Mouse (Mus musculus): Measurements from ENCODE around the gene Pp2d1. TPM values are rescaled to one million over a fixed set of nuclear protein-coding genes. Genes with fewer than 3 reads are reported as not detected.
A peak's percentile ranks its signal among the peaks of the same experiment; 100 is the strongest.
"Not testable (repeated sequence)": the region's sequence is repeated elsewhere in the genome, so short reads cannot be mapped to it uniquely, and the experiment has no call there.

Gene Pp2d1
- polyA plus RNA-seq (2015; fragmentation: Nextera tagmentation; extraction: Ambion mirVana) = 0.20 and 0.24 TPM in 2 replicates

- not testable (repeated sequence) for H3K4me2 ChIP-seq (ENCODE audit: low read depth, low read length); H3K27me3 ChIP-seq (ENCODE audit: control insufficient read depth, insufficient read depth, low read depth, low read length); H3K27ac ChIP-seq (ENCODE audit: low read length); H3K4me3 ChIP-seq (ENCODE audit: low read length); ATAC-seq (ENCODE audit: low read depth); H3K9ac ChIP-seq (ENCODE audit: low read length); H3K36me3 ChIP-seq (ENCODE audit: control insufficient read depth, insufficient read depth, low read length); H3K9me3 ChIP-seq (ENCODE audit: control insufficient read depth, low read length)
- 68% methylated on average over 2 of the region's 2 CpGs for WGBS
- peaks cover 11% of the 10 kb centered on the region for H3K4me1 ChIP-seq (replicated peaks; ENCODE audit: control insufficient read depth, insufficient read depth, low read length)
Observed at GRCm38 (mm10) chr17:53539351-53539750, at the start of gene Pp2d1. TSS of gene Pp2d1 (minus strand) at chr17:53539451.

GRCm38 (mm10) chr17:53588097-53588855 is 49.0 kb upstream of the Pp2d1 start:
- ATAC-seq (ENCODE audit: low read depth) = no peak

GRCm38 (mm10) chr17:53587074-53587851 is 48.0 kb upstream of the Pp2d1 start:
- 26% methylated on average over 14 of the region's 14 CpGs for WGBS
- Histone ChIP-seq H3K4me2 (ENCODE audit: low read depth, low read length) (peak overlapping the region; percentile 6; the same call in 1 of the 2 replicates), H3K27ac (ENCODE audit: low read length) (peak overlapping the region; percentile 38), H3K36me3 (ENCODE audit: control insufficient read depth, insufficient read depth, low read length) (no peaks in the 10 kb centered on the region), H3K4me3 (ENCODE audit: low read length) (no peak overlapping the region), H3K27me3 (ENCODE audit: control insufficient read depth, insufficient read depth, low read depth, low read length) (no peaks in the 10 kb centered on the region), H3K9me3 (ENCODE audit: control insufficient read depth, low read length) (no peaks in the 10 kb centered on the region), H3K9ac (ENCODE audit: low read length) (no peak overlapping the region), H3K4me1 (replicated peaks; ENCODE audit: control insufficient read depth, insufficient read depth, low read length) (peaks cover 17% of the 10 kb centered on the region)
- ATAC-seq (ENCODE audit: low read depth) = peak; percentile 82

More at GRCm38 (mm10) chr17:53588097-53588855, 49.0 kb upstream of the Pp2d1 start:
- H3K36me3 ChIP-seq (ENCODE audit: control insufficient read depth, insufficient read depth, low read length) = no peaks in the 10 kb centered on the region
- peak overlapping the region; percentile 38; the same call in 1 of the 2 replicates for H3K27ac ChIP-seq (ENCODE audit: low read length)
- peaks cover 17% of the 10 kb centered on the region for H3K4me1 ChIP-seq (replicated peaks; ENCODE audit: control insufficient read depth, insufficient read depth, low read length)
- no peaks in the 10 kb centered on the region for H3K9me3 ChIP-seq (ENCODE audit: control insufficient read depth, low read length)
- H3K27me3 ChIP-seq (ENCODE audit: control insufficient read depth, insufficient read depth, low read depth, low read length) = no peaks in the 10 kb centered on the region
- no peak overlapping the region for H3K4me3 ChIP-seq (ENCODE audit: low read length)
- no peak overlapping the region for H3K4me2 ChIP-seq (ENCODE audit: low read depth, low read length)
- H3K9ac ChIP-seq (ENCODE audit: low read length) = no peak overlapping the region
- WGBS = 80% methylated on average over 9 of the region's 9 CpGs

GRCm38 (mm10) chr17:53583846-53584579 is 44.8 kb upstream of the Pp2d1 start:
- no peak overlapping the region for H3K4me3 ChIP-seq (ENCODE audit: low read length)
- H3K4me1 ChIP-seq (replicated peaks; ENCODE audit: control insufficient read depth, insufficient read depth, low read length) = peaks cover 17% of the 10 kb centered on the region
- no peak overlapping the region for H3K9ac ChIP-seq (ENCODE audit: low read length)
- no peak overlapping the region for H3K4me2 ChIP-seq (ENCODE audit: low read depth, low read length)
- H3K9me3 ChIP-seq (ENCODE audit: control insufficient read depth, low read length) = no peaks in the 10 kb centered on the region
- no peaks in the 10 kb centered on the region for H3K36me3 ChIP-seq (ENCODE audit: control insufficient read depth, insufficient read depth, low read length)
- no peaks in the 10 kb centered on the region for H3K27me3 ChIP-seq (ENCODE audit: control insufficient read depth, insufficient read depth, low read depth, low read length)
- peak overlapping the region; percentile 46; the same call in 1 of the 2 replicates for H3K27ac ChIP-seq (ENCODE audit: low read length)
- WGBS = 77% methylated on average over 11 of the region's 11 CpGs
- no peak for ATAC-seq (ENCODE audit: low read depth)

- H3K36me3 ChIP-seq (ENCODE audit: control insufficient read depth, insufficient read depth, low read length) = no peaks in the 10 kb centered on the region
- no peak overlapping the region for H3K27ac ChIP-seq (ENCODE audit: low read length)
- H3K4me1 ChIP-seq (replicated peaks; ENCODE audit: control insufficient read depth, insufficient read depth, low read length) = peaks cover 16% of the 10 kb centered on the region
- no peaks in the 10 kb centered on the region for H3K9me3 ChIP-seq (ENCODE audit: control insufficient read depth, low read length)
- no peak overlapping the region for H3K4me2 ChIP-seq (ENCODE audit: low read depth, low read length)
- H3K27me3 ChIP-seq (ENCODE audit: control insufficient read depth, insufficient read depth, low read depth, low read length) = no peaks in the 10 kb centered on the region
- ATAC-seq (ENCODE audit: low read depth) = no peak
- no peak overlapping the region for H3K4me3 ChIP-seq (ENCODE audit: low read length)
- WGBS = 86% methylated on average over 7 of the region's 7 CpGs
- H3K9ac ChIP-seq (ENCODE audit: low read length) = no peak overlapping the region
Observed at GRCm38 (mm10) chr17:53582805-53583204, 43.6 kb upstream of the Pp2d1 start.

GRCm38 (mm10) chr17:53582026-53582585 is 42.9 kb upstream of the Pp2d1 start:
- Histone ChIP-seq H3K4me1 (replicated peaks; ENCODE audit: control insufficient read depth, insufficient read depth, low read length) (peaks cover 9% of the 10 kb centered on the region), H3K4me3 (ENCODE audit: low read length) (no peak overlapping the region), H3K4me2 (ENCODE audit: low read depth, low read length) (no peak overlapping the region), H3K27ac (ENCODE audit: low read length) (no peak overlapping the region), H3K27me3 (ENCODE audit: control insufficient read depth, insufficient read depth, low read depth, low read length) (no peaks in the 10 kb centered on the region), H3K9ac (ENCODE audit: low read length) (no peak overlapping the region), H3K9me3 (ENCODE audit: control insufficient read depth, low read length) (no peaks in the 10 kb centered on the region), H3K36me3 (ENCODE audit: control insufficient read depth, insufficient read depth, low read length) (no peaks in the 10 kb centered on the region)
- ATAC-seq (ENCODE audit: low read depth) = no peak
- 46% methylated on average over 4 of the region's 4 CpGs for WGBS

- Histone ChIP-seq H3K4me3 (ENCODE audit: low read length) (no peak overlapping the region), H3K27ac (ENCODE audit: low read length) (no peak overlapping the region), H3K9me3 (ENCODE audit: control insufficient read depth, low read length) (no peaks in the 10 kb centered on the region), H3K4me2 (ENCODE audit: low read depth, low read length) (no peak overlapping the region), H3K36me3 (ENCODE audit: control insufficient read depth, insufficient read depth, low read length) (no peaks in the 10 kb centered on the region), H3K27me3 (ENCODE audit: control insufficient read depth, insufficient read depth, low read depth, low read length) (no peaks in the 10 kb centered on the region), H3K9ac (ENCODE audit: low read length) (no peak overlapping the region), H3K4me1 (replicated peaks; ENCODE audit: control insufficient read depth, insufficient read depth, low read length) (peaks cover 2% of the 10 kb centered on the region; the same call in 1 of the 2 replicates)
- WGBS = 66% methylated on average over 3 of the region's 3 CpGs
- ATAC-seq (ENCODE audit: low read depth) = no peak
Observed at GRCm38 (mm10) chr17:53580237-53580636, 41.0 kb upstream of the Pp2d1 start.

- no peaks in the 10 kb centered on the region for H3K27me3 ChIP-seq (ENCODE audit: control insufficient read depth, insufficient read depth, low read depth, low read length)
- peaks cover 2% of the 10 kb centered on the region; the same call in 1 of the 2 replicates for H3K4me1 ChIP-seq (replicated peaks; ENCODE audit: control insufficient read depth, insufficient read depth, low read length)
- H3K4me2 ChIP-seq (ENCODE audit: low read depth, low read length) = no peak overlapping the region
- H3K9ac ChIP-seq (ENCODE audit: low read length) = no peak overlapping the region
- H3K36me3 ChIP-seq (ENCODE audit: control insufficient read depth, insufficient read depth, low read length) = no peaks in the 10 kb centered on the region
- 66% methylated on average over 4 of the region's 4 CpGs for WGBS
- H3K9me3 ChIP-seq (ENCODE audit: control insufficient read depth, low read length) = no peaks in the 10 kb centered on the region
- ATAC-seq (ENCODE audit: low read depth) = no peak
- no peak overlapping the region for H3K27ac ChIP-seq (ENCODE audit: low read length)
- no peak overlapping the region for H3K4me3 ChIP-seq (ENCODE audit: low read length)
Observed at GRCm38 (mm10) chr17:53579612-53580011, 40.4 kb upstream of the Pp2d1 start.
